Mouse (Mus musculus) megakaryocyte-erythroid progenitor cell, adult 5-6 weeks (primary cell): Measurements from ENCODE around the gene Racgap1. TPM values are rescaled to one million over a fixed set of nuclear protein-coding genes. Genes with fewer than 3 reads are reported as not detected.

Experiments
- ATAC-seq: replicated peaks from 2 replicates; pipeline ENCODE4 v1.8.0; 2016; ENCODE audit warnings: mild to moderate bottlenecking, inconsistent platforms; ENCODE audit not compliant: severe bottlenecking, poor library complexity, low FRiP score, low TSS enrichment
- total RNA-seq, 2 experiments: library from RNA; stranded (forward) in 1 of 2; stranded (reverse) in 1 of 2; fragments of 200-1000, 215-1000 nt in 1 of 2; fragments of >200 nt in 1 of 2; fragmentation: Nextera tagmentation in 1 of 2; gene quantifications; 2 replicates each; pipeline ENCODE4 v1.2.3; 2014 to 2017

Gene Racgap1
- total RNA-seq, 2 experiments from 2014 or later = 45.9 to 62.5 TPM

DNA sequence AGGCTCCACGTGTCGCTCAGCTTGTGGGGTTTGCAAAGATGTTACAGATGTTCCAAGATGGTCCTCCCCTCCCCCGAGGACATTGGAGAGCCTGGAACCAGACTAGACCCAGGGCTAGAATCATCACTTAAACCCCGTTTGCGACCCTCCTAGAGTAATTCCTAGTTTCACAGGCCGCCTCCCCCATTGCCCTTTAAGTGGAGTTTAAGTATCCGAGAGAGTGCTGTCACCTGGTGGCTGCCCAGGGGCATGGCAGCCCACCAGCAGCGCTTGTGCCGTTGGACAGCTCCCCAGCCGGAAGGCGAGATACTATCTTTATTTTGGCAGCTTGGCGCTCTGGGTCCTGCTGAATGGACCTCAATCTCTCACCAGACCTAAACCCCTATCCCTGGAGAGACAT is 17.4 kb upstream of the Racgap1 start:
- ATAC-seq = peak; percentile 51

GRCm38 (mm10) chr15:99667544-99667943 is 16.1 kb upstream of the Racgap1 start:
- ATAC-seq = no peak

DNA sequence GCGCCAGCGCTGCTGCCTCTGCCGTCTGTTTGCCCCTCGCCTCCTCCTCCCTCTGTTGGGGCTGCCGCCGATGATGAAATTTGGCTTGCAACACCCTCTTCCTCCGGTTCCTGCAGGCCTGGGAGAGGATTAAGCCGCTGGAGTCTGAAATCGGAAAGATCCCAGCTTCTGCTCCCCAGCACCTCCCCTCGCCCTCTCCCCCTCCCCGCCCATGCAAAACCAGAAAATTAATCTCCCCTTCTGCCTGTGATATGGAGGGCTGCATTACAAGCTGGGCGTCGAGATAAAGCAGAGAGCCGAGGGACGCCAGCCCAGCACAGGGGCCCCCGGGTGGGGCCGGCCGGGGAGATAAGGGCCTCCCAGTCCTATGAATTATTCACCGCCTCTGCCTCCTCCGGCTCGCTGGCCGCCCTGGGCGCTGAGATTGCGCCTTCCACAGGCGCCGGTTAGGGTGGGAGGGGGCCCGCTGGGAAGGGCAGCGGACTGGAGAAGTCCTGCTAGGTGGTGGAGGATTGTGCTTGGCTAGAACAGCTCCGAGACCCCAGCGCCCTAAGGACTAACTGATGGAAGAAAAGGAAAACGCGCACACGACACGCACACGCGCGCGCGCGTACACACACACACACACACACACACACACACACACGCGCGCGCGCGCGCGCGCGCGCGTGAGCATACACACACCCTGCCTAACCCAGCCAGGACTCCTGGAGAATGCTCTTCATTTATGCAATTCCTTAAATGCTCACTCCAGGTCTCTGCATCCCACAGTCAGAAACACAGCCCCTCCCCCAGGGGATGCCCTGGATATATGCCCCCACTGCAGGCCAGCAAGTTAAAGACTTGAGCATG is 13.4 kb upstream of the Racgap1 start:
- ATAC-seq = peak; percentile 82

- ATAC-seq = no peak
Measured at GRCm38 (mm10) chr15:99663964-99664599, 12.6 kb upstream of the Racgap1 start.

DNA sequence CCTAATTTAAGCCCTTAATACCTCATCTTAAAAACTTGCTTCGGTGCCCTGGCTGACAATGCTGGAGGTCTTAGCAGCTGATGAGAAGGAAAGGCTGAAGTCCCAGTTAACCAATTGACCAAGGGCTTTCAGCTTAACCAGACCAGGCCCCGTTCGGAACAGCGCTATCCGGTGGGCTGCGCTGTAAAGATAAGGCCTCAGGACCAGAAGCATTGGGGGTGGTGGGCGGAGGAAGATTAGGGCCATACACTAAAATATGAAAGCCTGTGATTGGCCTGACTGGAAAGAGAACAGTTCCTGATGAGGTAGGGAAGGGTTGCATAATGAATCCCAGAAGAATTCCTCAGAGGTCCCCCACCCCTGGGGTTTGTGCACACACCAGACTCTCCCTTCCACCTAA is 10.9 kb upstream of the Racgap1 start:
- ATAC-seq = no peak

DNA sequence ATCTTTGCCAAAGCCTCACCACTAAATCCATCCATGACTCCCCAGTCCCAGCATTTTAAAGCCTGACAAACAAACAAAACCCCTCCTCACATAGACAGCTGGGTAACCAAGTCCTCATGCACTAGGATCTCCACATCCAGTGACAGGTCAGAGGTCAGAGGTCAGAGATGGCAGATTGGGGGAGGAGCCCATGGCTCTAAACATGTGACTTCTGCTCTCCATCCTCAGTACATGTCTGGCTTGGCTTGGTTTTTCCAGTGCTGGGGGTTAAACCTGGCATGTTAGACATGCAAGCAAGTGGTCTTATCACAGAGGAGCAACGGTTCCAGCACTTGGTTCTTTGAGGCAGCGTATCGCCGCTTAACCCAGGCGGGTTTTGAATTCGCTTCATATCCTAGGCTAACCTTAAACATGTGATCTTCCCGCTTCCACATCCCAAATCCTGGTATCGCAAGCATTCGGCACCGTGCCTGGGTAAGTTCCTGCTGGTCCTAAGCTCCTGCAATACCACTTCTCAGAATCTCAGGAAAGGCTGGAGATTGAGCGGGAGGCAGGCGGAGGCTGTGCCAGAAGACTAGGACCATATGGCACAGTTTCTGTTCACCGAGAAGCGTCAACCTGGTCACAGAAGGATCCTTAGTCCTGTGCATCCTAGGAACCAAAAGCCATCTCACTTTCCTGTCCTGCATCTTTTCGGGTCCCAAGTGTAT is 9.8 kb upstream of the Racgap1 start:
- ATAC-seq = no peak

DNA sequence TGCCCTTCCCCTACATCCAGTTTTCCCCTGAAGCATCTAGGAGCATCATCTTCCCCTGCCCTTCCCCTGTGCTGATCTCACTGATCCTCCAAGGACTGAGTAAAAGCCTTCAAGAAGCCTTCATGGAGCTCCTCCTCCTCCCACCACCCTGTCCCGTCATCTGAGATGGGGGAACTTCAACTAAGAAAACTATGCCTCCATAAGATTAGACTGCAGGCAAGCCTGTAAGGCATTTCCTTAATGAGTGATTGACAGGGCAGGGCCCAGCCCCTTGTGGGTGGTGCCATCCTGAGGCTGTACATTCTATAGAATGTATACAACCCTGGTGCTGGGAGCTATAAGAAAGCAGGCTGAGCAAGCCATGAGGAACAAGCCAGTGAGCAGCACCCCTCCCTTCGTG is 7.0 kb upstream of the Racgap1 start:
- ATAC-seq = peak; percentile 73

GRCm38 (mm10) chr15:99655956-99656355 is 4.5 kb upstream of the Racgap1 start:
- no peak for ATAC-seq

DNA sequence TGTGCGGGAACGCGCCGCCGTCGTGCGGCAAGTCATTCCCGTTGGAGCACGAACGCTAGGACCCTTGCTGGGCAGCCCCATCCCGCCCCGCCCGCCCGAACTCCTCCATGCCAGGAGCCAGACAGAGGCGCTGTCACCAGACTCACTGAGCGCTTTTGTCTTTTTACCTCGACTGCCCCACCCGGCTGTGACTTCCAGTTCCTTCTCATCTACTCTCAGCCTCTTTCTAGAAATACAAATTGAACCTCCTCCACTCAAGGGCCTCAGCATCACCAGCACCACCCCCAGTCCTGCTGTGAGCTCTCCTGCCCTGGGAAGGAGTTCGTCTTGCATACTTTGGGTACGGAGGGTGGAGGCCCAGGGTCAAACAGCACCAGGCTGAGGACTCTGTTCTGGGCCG is 2.4 kb upstream of the Racgap1 start:
- ATAC-seq = no peak

- ATAC-seq = no peak
Measured at GRCm38 (mm10) chr15:99653291-99653690, 1.8 kb upstream of the Racgap1 start.

DNA sequence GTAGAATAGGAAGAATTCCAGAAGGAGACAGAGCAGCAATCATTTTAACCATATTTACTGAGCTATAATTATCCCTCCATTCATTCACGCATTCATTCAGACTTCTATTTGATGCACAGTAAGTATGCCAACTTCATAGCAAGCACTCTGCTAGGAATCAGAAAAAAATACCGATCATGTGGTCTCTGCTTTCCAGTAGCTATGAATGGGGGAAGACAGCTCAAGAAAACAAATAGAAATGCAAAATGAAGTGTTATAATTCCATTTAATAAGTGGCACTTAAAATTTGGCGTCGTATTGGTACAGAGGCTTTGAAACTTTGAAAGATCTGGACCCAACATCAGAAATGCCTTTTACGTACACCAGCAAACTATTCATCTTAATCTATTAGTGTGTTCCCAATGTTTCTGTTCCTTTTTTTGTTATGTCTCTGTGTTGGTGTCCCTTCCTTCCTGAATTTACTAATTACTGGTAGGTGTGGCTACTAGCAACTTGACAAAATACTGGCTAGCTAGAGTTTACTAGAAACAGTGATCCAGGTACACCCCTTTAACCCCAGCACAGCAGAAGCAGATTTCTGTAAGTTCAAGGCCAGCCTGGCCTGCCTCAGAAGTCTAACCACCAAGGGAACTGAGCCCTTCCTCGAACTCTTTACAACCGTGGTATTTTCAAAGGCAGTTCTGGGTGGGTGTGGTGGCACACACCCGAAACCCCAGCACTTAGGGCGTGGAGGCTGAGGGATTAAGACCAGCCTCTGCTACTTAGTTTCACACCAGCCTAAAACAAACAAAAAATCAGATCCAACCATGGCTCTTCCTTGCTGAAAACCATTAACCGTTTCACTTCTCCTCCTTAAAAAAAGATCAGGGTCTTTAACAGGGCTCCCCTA is 772 bp upstream of the Racgap1 start:
- no peak for ATAC-seq

- ATAC-seq = no peak
Measured at GRCm38 (mm10) chr15:99650304-99650703, 1.2 kb downstream of the Racgap1 start.

GRCm38 (mm10) chr15:99649067-99649761 is 2.2 kb downstream of the Racgap1 start:
- ATAC-seq = no peak

GRCm38 (mm10) chr15:99648326-99648725 is 3.1 kb downstream of the Racgap1 start:
- ATAC-seq = no peak

GRCm38 (mm10) chr15:99644776-99645175 is 6.7 kb downstream of the Racgap1 start:
- ATAC-seq = no peak

GRCm38 (mm10) chr15:99643832-99644231 is 7.6 kb downstream of the Racgap1 start:
- ATAC-seq = no peak

- no peak for ATAC-seq
Measured at GRCm38 (mm10) chr15:99642622-99643021, 8.8 kb downstream of the Racgap1 start.

DNA sequence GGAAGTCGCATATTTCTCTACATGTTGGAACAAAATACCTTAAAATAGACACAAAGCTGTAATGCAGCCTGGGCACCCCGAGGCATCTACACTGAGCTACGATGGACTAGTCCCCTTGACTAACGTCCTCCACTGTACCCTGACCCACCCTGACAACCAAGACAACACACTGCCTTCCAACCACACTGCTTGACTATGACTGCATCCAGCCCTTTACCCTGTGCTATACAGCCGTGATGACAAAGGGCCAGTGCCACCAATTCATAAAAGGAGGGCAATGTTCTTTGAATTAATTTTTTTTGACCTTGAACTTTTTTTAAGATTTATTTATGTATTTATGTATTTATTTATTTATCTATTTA is 13.4 kb downstream of the Racgap1 start:
- no peak for ATAC-seq
